Mouse (Mus musculus) G1E (cell line): ENCODE measurements around the gene Bzw1.

Experiments used
- CTCF ChIP-seq: IDR thresholded peaks from 2 replicates; pipeline ENCODE4 v1.5.1; 2012; ENCODE audit warnings: low read depth, low read length, inconsistent platforms, mixed read lengths
- GATA1 ChIP-seq: IDR thresholded peaks from 2 replicates; pipeline ENCODE4 v1.6.1; 2012; ENCODE audit warnings: borderline replicate concordance, low read length, inconsistent platforms, mixed read lengths

GRCm38 (mm10) chr1:58358958-58359901, 33.5 kb upstream of the Bzw1 start:
- no peak for TF ChIP-seq CTCF
- no peak for TF ChIP-seq GATA1
